Mouse (Mus musculus) G1E-ER4 (cell line): ENCODE data around the gene Eepd1. TPM values are rescaled to one million over a fixed set of nuclear protein-coding genes. Genes with fewer than 3 reads are reported as not detected.

Source experiments
- GATA1 ChIP-seq: IDR thresholded peaks from one replicate; pipeline ENCODE4 v1.8.0; 2012; ENCODE audit warnings: low read length, inconsistent platforms
- polyA plus RNA-seq: library from polyadenylated mRNA; stranded (reverse); fragments of >175 nt; gene quantifications from 2 replicates; pipeline ENCODE4 v1.2.3, GENCODE M21; 2012

Eepd1 gene
- 0.02 and 0.06 TPM in 2 replicates for polyA plus RNA-seq

DNA sequence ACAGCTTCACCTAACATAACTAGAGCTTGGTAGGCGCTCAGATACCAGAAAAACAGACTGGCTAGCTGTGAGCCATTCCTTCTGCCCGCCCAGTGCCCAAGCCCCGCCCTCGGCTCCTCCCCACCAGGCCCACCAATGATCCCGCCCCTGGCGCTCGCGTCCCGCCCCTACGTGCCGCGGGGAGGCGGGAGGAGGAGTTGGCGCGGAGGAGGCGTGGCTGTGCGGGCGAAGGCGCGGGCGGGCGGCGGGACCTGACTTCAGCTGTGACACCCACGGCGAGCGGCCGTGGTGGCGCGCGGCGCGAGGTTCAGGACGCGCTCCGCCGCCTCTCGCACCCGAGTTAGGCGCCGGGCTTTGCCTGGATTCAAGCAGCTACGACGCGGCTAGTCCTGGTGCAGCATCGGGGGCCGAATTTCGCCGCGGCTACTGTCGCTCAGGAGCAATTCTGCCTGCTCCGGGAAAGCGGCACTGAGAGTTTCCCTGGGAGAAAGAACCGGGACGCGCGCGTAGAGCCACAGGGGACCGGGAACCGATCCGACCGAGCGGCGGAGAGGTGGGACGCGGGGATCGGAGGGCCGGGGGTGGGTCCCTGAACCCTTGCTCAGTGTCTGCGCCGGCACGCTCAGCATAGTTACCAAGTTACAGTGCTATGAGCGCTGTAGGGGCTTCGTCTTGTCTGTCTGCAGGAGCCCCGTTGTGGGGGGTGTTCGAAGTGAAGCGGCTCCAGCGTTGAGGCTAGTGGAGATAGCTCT is at the start of gene Eepd1:
Eepd1 (plus strand) TSS at position 204 of the 752 bp plus-strand sequence.
- no peak for TF ChIP-seq GATA1

DNA sequence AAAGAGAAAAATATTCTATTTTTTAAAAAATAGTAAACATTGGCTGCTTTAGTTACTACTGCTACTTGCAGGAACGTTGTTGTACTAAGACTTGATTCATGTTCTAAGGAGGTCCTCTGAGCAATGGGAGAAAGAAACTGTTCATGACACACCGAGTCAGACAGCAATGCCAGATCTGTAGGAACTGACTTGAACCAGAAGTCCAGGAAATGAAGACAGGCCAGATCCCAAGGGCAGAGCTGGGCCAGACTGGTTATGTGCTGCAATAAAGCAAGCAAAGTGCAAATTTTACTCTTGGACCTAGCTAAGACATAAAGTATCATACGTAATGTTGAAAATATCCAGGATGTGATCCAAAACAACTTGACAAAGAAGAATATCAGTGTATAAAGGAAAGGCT is 42.5 kb upstream of the Eepd1 start:
- TF ChIP-seq GATA1 = no peak

DNA sequence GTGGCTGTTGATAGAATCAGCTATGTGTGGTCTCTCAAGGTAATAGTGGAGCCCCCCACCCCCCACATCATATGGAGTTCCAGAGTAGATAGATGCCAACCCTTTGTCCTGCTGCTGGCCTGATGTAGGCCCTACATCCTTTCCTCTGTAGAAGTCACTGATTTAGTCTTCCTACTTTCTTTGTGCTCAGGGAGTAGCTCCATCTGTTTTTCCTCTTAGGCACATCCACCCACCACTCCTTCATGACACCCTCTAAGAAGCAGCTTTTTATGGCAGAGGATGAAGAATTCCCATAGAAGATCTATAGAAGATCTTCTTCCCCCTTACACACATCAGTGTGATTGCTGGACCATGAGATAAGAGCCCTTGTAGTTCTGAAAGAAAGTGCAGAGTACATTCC is 39.3 kb upstream of the Eepd1 start:
- TF ChIP-seq GATA1 = no peak

DNA sequence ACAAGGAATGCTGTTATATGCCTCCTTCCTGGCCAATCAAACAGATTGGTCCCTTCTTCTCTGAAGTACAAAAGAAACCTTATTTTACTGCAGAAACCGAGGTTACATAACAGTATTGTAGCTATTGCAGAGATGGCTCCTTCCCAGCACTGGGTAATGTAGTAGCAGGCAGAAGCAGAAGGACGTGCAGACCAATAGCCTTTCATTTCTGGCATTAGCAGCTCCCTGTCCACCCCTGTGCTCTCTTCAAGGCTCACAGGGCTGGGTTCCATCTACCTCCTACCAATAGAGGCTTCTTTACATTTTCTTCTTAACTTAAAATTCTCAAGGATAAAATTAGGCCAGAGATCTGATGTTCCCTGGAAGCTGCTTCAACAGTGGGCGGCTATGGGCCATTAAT is 38.3 kb upstream of the Eepd1 start:
- TF ChIP-seq GATA1 = no peak

DNA sequence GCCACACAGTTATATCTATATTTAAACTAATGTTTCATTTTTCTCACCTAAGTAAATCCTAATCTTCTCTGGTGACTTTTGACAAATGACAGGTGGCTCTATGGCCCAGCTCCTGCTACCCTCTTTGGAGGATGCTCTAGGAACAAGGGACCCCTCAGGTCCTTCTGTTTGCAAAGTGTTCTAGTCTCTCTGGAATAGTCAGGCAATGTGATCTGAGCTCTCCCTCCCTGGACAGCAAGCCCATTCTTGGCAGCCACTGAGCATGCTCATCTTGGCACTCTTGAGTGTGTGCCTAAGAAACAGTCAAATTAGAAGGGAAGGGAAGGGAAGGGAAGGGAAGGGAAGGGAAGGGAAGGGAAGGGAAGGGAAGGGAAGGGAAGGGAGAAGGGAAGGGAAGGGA is 37.8 kb upstream of the Eepd1 start:
- no peak for TF ChIP-seq GATA1

DNA sequence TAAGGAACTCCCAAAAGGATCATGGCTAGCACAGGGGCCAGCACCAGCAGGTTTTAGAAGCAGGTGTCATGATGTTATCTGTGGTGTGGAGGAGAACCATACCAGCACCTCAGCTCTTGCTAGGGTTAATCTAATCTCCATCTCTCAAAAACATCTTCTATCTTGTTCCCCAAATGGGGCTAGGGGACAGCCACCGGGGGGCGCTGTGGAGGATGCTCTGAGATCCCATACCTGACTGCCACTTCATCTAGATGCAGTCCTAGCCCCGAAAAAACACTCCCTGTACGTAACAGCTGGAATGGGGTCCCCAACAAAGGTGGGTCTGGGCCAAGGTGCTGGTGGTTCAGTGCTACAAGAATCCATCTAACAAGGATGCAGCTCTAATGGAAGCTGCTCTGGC is 31.0 kb upstream of the Eepd1 start:
- TF ChIP-seq GATA1 = no peak

DNA sequence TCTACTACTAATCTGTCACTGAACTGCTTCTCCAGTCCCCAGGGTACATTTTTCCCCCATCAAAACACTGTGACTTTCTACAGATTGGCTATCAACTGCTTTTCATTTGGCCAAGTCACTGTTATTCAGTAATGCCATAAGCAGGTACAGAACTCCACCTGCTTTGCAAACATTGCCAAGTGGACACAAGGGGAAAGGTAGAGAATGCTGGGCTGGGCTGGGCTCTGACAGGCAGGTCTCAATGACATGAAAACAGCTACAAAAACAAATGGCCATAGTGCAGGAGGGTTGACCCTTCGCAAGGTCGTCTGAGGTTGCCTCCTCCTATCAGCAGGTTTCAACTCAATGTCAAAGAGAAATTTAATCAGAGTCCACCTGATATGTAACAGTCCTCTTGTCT is 26.3 kb upstream of the Eepd1 start:
- TF ChIP-seq GATA1 = no peak

DNA sequence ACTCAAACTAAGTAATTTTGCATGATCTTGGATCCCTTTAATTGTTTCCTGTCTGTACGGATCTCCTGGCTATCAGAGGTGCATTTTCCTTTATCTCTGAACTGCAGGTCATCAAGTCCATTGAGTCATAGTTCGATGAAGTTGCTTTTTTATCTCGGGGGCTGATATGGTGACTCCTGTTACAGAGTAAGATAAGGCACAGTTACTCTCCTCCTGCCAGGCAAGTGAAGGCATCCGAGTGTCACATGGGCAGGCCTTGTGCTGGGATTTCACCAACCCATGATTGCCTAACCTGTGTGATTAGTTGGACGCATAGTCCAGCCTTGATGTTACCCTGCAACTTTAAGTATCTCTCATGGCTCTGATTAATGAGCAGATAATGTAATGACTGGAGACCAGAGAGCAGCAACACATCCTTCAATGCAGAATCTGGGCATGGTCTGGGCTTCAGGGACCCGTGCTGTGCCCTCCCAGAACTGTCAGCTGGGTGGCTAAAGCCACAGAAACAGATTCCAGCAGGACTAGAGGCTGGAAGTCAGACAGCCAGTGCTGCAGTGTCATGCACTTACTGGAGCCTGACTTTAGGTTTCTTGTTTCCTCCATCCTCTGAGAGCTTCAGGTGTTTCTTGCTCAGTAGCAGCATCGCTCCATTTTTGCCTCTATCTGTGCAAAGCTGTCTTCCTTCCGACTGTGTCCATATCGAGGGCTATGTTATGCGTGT is 20.4 kb upstream of the Eepd1 start:
- no peak for TF ChIP-seq GATA1

DNA sequence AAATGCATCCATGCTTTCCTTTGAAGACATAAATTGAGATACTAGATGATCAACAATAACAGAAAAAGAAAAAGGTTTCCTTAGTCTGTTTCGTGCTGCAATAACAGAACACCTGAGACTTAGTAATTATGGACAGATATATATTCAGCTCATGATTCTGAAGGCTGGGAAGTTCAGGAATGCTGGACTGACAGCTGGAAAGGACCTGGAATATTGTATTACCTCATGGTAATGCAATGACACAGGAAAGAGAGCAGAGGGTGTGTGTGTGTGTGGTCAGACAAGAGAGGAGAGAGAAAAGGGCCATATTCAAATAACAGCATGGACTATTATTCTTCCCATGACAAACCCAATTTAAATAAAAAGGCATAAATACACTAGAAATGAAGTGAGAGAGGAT is 17.0 kb upstream of the Eepd1 start:
- no peak for TF ChIP-seq GATA1

DNA sequence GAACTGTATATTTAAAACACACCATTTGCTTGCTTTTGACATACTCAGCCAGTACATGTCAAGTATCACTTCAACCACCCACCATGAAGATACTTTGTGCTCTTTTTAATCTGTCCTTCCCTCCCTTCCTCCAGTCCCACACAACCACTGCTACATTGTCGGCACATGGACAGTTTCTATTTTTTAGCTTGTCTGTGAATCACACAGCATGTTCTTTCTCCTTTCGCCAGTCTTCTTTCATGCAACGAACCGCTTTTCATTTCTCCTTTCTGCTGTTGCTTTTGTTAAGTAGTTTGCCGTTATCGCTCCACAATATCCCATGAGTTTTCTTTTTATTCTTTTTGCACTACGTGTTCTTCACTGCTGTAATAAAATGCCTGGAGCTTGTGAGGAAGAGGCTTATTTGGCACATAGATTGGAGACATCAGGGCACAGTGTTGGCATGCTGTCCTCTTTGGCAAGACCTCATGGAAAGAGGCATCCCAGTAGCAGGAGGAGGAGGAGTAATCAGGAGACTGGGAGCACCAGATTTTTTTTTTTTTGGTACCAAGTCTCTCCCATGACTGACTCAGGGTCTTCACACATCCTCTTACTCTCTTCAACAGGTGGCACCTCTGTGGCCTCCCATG is 1.8 kb upstream of the Eepd1 start:
- TF ChIP-seq GATA1 = no peak

DNA sequence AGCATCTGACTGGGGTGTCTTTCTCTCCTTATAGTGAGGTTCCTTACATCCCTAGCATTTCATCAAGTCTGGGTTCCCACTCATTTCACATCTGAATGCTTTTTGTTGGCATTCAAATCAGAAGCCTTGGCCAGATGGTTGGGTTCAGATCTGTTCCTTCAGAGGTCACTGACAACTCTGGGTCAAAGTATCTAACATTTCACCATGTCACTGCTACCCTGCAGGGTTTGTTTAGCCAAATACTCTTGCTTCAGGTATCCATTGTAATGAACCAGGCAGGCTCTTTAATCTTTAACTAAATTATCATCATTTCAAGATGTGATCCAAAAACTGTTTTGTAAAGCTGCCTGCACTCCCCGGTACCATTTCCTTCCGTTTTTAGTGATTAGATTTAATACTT is 671 bp upstream of the Eepd1 start:
- no peak for TF ChIP-seq GATA1

DNA sequence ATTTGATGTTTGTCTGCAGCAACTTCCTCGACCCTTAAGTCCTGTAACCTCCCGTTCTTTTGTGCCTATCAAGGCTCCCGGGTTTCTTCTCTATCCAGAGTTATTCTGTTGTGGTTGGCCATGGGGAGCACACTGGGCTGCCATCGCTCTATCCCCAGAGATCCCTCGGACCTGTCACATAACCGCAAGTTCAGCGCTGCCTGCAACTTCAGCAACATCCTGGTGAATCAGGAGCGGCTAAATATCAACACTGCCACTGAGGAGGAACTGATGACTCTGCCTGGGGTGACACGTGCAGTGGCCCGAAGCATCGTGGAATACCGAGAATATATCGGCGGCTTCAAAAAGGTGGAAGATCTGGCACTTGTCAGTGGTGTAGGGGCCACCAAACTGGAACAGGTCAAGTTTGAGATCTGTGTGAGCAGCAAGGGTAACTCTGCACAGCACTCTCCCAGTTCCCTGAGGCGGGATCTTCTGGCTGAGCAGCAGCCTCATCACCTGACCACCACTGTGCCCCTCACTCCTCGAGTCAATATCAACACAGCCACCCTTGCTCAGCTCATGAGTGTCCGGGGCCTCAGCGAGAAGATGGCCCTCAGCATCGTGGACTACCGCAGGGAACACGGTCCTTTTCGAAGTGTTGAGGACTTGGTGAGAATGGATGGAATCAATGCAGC is 1.1 kb downstream of the Eepd1 start:
- TF ChIP-seq GATA1 = no peak

DNA sequence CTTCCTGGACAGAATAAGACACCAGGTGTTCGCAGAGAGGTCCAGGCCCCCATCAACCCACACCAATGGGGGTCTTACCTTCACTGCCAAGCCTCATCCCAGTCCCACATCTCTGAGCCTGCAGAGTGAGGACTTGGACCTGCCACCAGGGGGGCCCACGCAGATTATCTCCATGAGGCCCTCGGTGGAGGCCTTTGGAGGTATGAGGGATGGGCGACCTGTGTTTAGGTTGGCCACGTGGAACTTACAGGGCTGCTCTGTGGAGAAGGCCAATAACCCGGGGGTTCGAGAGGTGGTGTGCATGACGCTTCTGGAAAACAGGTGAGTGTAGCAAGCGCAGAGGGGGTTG is 1.6 kb downstream of the Eepd1 start:
- TF ChIP-seq GATA1 = no peak

DNA sequence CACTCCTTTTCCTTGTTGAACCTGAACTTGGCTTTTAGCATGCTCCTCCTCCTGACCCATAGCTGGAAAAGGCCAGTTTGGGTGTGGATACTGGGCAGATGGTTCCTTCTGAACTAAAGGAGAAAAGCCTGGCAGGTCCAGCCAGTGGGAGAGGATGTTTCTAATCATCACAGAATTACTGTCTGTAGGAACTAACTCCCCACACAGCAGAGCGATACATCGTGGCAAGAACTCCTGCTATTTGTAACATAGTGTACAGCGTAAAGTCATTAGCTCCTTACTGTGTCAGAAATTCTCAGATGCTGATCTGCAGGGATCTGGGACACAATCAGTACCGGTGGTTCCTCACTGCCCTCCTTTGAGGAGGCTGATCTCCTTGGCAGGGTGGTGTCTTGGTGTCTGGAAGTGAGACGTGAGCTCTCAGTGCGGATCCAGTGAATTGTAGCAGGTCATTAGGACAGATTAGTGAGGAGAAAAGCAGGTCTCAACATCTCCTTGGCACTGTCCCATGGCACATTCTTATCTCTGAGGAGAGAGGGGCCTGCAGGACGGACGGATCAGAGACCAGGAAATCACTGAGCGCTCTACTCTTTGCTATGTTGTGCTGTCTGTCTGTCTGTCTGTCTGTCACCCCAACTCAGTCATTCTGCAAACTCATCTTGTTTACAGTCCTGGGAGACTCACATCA is 2.7 kb downstream of the Eepd1 start:
- no peak for TF ChIP-seq GATA1

DNA sequence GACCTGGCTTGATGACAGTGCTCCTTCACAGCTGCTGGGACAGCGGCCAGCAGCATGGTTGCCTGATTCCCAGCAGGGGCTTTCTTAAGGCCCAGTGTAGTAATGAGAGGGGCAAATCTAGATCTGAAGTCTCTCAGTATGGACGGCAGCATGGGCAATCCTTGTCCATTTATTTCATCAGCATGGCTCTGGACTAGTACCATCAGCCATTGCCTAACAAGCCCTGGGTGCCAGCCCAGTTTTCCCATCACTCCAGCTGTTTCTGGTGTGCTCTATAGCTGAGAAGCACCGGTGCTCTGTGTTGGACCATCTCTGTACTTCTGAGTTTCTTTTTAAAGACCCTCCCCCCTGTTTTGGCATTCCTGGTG is 3.3 kb downstream of the Eepd1 start:
- no peak for TF ChIP-seq GATA1

DNA sequence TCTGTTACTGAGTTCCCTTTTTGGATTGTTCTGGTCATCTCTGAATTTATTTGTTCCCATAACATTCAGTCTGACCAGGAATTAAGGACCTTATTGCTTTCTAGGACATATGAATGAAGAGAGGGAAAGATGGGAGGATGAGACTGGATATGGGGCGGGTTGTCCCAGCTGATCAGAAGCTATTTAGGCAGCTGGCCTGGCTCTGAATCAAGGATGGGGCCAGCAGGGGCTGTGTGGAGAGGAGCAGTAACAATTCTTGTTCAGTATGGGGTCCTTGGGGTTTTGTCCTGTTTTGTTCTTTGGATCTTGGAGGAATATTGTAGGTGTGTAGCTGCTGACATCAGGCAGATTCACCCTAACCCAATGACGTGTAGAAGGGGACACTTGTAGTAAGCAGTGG is 3.7 kb downstream of the Eepd1 start:
- no peak for TF ChIP-seq GATA1

DNA sequence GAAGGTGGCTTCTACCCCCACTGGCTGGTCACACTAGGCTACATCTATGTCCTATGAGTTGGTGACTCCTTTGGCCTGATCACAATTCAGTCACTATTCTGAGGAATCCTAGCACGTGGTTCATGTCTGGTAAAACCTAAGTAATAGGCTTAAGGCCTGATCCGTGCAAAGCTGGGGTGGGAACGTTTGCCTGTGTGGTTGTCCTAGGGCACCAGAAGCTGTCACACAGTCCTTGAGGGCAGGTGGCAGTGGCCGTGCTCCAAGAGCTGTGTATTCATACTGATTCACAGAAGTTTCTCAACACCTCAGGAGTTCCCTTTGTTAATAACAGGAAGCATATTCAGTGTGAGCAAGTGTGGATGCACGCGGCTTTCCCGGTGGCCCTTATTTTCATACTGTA is 4.1 kb downstream of the Eepd1 start:
- no peak for TF ChIP-seq GATA1
